In genomic region chrX:135795591-135796304, GRCm38 (mm10) we compare ENCODE assay signal across 8 mouse cellular contexts. TPM values are rescaled to one million over a fixed set of nuclear protein-coding genes. Genes with fewer than 3 reads are reported as not detected.
DNase-seq lines count a peak whose midpoint lies in the region; ATAC-seq and TF ChIP-seq lines count a peak whose summit lies in the region.
"Not testable (repeated sequence)": the region's sequence is repeated elsewhere in the genome, so short reads cannot be mapped to it uniquely, and the experiment has no call there.

No protein-coding gene starts in this region.

- H3K4me3 ChIP-seq in hindbrain, postnatal 0 days (ENCODE audit: low read length) = peak overlapping the region; percentile 52
- H3K4me3 ChIP-seq in lung, embryonic 14.5 days (ENCODE audit: low read depth, low read length) = peak overlapping the region; percentile 52
- H3K4me3 ChIP-seq in thymus, adult 2 months (ENCODE audit: control insufficient read depth, insufficient read depth, low read length) = peak overlapping the region; percentile 66

- H3K27me3 ChIP-seq in hindbrain, postnatal 0 days (ENCODE audit: insufficient read depth, low read length); lung, embryonic 14.5 days (ENCODE audit: insufficient read depth, low read length); thymus, adult 2 months (ENCODE audit: control insufficient read depth, insufficient read depth, low read length): not testable (repeated sequence)

- not testable (repeated sequence) for TF ChIP-seq CTCF in hindbrain, postnatal 0 days (IDR thresholded peaks at IDR 0.05; ENCODE audit: low read depth); lung, embryonic 14.5 days (IDR thresholded peaks at IDR 0.05; ENCODE audit: low read depth); thymus, adult 2 months (IDR thresholded peaks at IDR 0.05; ENCODE audit: borderline replicate concordance, control insufficient read depth, extremely low read depth, insufficient read depth, low read length, poor library complexity)

- ATAC-seq in hindbrain, postnatal 0 days = peak; percentile 95
- peak; percentile 95 for ATAC-seq in lung, embryonic 14.5 days (ENCODE audit: insufficient read depth)
- peak; percentile 33; the same call in 1 of the 2 replicates for ATAC-seq in neutrophil, adult 5-6 weeks (ENCODE audit: extremely low read depth, insufficient number of reproducible peaks, low FRiP score, poor library complexity, severe bottlenecking)

- peak overlapping the region; percentile 65 for H3K9ac ChIP-seq in hindbrain, postnatal 0 days (replicated peaks; ENCODE audit: low read length)
- peak overlapping the region; percentile 52 for H3K9ac ChIP-seq in lung, embryonic 14.5 days

- peak; percentile 24 for DNase-seq in WW6 (ENCODE audit: low read depth, low spot score)
- peak; percentile 50 to 55 for DNase-seq in cerebellum, postnatal 36 days
- peak; percentile 41 to 61 for DNase-seq in frontal cortex, postnatal 36 days (ENCODE audit: low spot score in 2 of 2)
- peak; percentile 84 for DNase-seq in hindbrain, postnatal 0 days (ENCODE audit: low spot score)
- peak; percentile 49 to 54 for DNase-seq in layer of hippocampus, postnatal 25 days (ENCODE audit: extremely low spot score in 1 of 2, low spot score in 1 of 2)
- DNase-seq in lung, embryonic 14.5 days = peak; percentile 81
- peak; percentile 66 for DNase-seq in thymus, adult 2 months

- TF ChIP-seq POLR2A in thymus, adult 2 months (IDR thresholded peaks at IDR 0.05; ENCODE audit: control insufficient read depth, extremely low read depth, insufficient read depth, low read length, poor library complexity) = not testable (repeated sequence)

- H3K36me3 ChIP-seq in hindbrain, postnatal 0 days (ENCODE audit: insufficient read depth, low read length); thymus, adult 2 months (ENCODE audit: control insufficient read depth, insufficient read depth, low read length): not testable (repeated sequence)
- peaks cover 13% of the 10 kb centered on the region; the same call in 1 of the 2 replicates for H3K36me3 ChIP-seq in lung, embryonic 14.5 days (ENCODE audit: insufficient read depth)

- H3K9me3 ChIP-seq in hindbrain, postnatal 0 days (ENCODE audit: low read length); lung, embryonic 14.5 days (ENCODE audit: low read depth, low read length): not testable (repeated sequence)

- peak overlapping the region; percentile 51; the same call in 1 of the 2 replicates for H3K4me2 ChIP-seq in hindbrain, postnatal 0 days (ENCODE audit: low read depth, low read length)
- H3K4me2 ChIP-seq in lung, embryonic 14.5 days = peak overlapping the region; percentile 58

- H3K4me1 ChIP-seq in hindbrain, postnatal 0 days (ENCODE audit: insufficient read depth, low read length); lung, embryonic 14.5 days (ENCODE audit: insufficient read depth); thymus, adult 2 months (replicated peaks; ENCODE audit: control insufficient read depth, insufficient read depth, low read length): not testable (repeated sequence)

- H3K27ac ChIP-seq in hindbrain, postnatal 0 days = peak overlapping the region; percentile 85
- H3K27ac ChIP-seq in lung, embryonic 14.5 days (ENCODE audit: low read depth); thymus, adult 2 months (ENCODE audit: control insufficient read depth, insufficient read depth, low read length): not testable (repeated sequence)

- 24% methylated on average over 25 of the region's 27 CpGs for WGBS in hindbrain, postnatal 0 days
- WGBS in lung, embryonic 14.5 days = 24% methylated on average over 16 of the region's 27 CpGs
- WGBS in thymus, adult 2 months = 3% methylated on average over 25 of the region's 27 CpGs

RNA-seq across cellular contexts. Expression of gene Bhlhb9, which starts 1.6 kb away (rescaled TPM):
- total RNA-seq in hindbrain, postnatal 0 days (2014; rRNA removed) = 47.6 and 65.9 TPM in 2 replicates
- polyA plus RNA-seq in hindbrain, postnatal 0 days (2015; fragmentation: Nextera tagmentation; extraction: Ambion mirVana) = 96.4 and 98.2 TPM in 2 replicates
- total RNA-seq in layer of hippocampus, postnatal 25 days (2021) = 10 to 100 TPM; 63.7 to 65.2 TPM
- 52.1 and 55.7 TPM in 2 replicates for polyA plus RNA-seq in lung, embryonic 14.5 days (2014; fragmentation: Nextera tagmentation; extraction: Ambion mirVana)
- 6.5 and 8.0 TPM in 2 replicates for total RNA-seq in neutrophil, adult 5-6 weeks (2017)
- 11.5 and 14.6 TPM in 2 replicates for polyA plus RNA-seq in thymus, adult 2 months (2012; rRNA removed)

RNA-seq across cellular contexts. Expression of gene Gprasp2, which starts 43.1 kb away (rescaled TPM):
- total RNA-seq in hindbrain, postnatal 0 days (2014; rRNA removed) = 201 and 270 TPM in 2 replicates
- polyA plus RNA-seq in hindbrain, postnatal 0 days (2015; fragmentation: Nextera tagmentation; extraction: Ambion mirVana) = 239 and 245 TPM in 2 replicates
- total RNA-seq in layer of hippocampus, postnatal 25 days (2021) = 100 to 1,000 TPM; 145 to 157 TPM
- 19.6 and 22.1 TPM in 2 replicates for polyA plus RNA-seq in lung, embryonic 14.5 days (2014; fragmentation: Nextera tagmentation; extraction: Ambion mirVana)
- 2.2 and 3.1 TPM in 2 replicates for total RNA-seq in neutrophil, adult 5-6 weeks (2017)
- 5.0 and 14.9 TPM in 2 replicates for polyA plus RNA-seq in thymus, adult 2 months (2012; rRNA removed)

RNA-seq across cellular contexts. Expression of gene Armcx5, which starts 53.2 kb away (rescaled TPM):
- total RNA-seq in hindbrain, postnatal 0 days (2014; rRNA removed) = 9.4 and 12.0 TPM in 2 replicates
- 25.1 and 26.1 TPM in 2 replicates for polyA plus RNA-seq in hindbrain, postnatal 0 days (2015; fragmentation: Nextera tagmentation; extraction: Ambion mirVana)
- total RNA-seq in layer of hippocampus, postnatal 25 days (2021) = 10 to 100 TPM; 22.5 to 27.6 TPM
- 8.8 and 9.1 TPM in 2 replicates for polyA plus RNA-seq in lung, embryonic 14.5 days (2014; fragmentation: Nextera tagmentation; extraction: Ambion mirVana)
- 28.2 and 29.0 TPM in 2 replicates for total RNA-seq in neutrophil, adult 5-6 weeks (2017)
- polyA plus RNA-seq in thymus, adult 2 months (2012; rRNA removed) = 2.0 and 2.1 TPM in 2 replicates

RNA-seq across cellular contexts. Expression of gene Gprasp1, which starts 53.2 kb away (rescaled TPM):
- total RNA-seq in hindbrain, postnatal 0 days (2014; rRNA removed) = 272 and 285 TPM in 2 replicates
- 214 and 231 TPM in 2 replicates for polyA plus RNA-seq in hindbrain, postnatal 0 days (2015; fragmentation: Nextera tagmentation; extraction: Ambion mirVana)
- total RNA-seq in layer of hippocampus, postnatal 25 days (2021) = 100 to 1,000 TPM; 279 to 293 TPM
- polyA plus RNA-seq in lung, embryonic 14.5 days (2014; fragmentation: Nextera tagmentation; extraction: Ambion mirVana) = 44.0 and 44.4 TPM in 2 replicates
- 42.1 and 46.6 TPM in 2 replicates for total RNA-seq in neutrophil, adult 5-6 weeks (2017)
- polyA plus RNA-seq in thymus, adult 2 months (2012; rRNA removed) = 19.9 and 20.3 TPM in 2 replicates

Comparison
In these comparisons a context has a peak if more than half of its experiments do, and no peak if none do; other contexts are left out.
1. DNase-seq: peak in every context shown above with its lines; median percentile 84 in hindbrain, postnatal 0 days; 81 in lung, embryonic 14.5 days; 66 in thymus, adult 2 months; 52 in cerebellum, postnatal 36 days; 52 in layer of hippocampus, postnatal 25 days; 51 in frontal cortex, postnatal 36 days; 24 in WW6.
2. ATAC-seq: peak in every context shown above with its lines; median percentile 95 in hindbrain, postnatal 0 days; 95 in lung, embryonic 14.5 days; 33 in neutrophil, adult 5-6 weeks.
3. RNA of gene Gprasp2, which starts 43.1 kb away (total RNA-seq): 201 to 270 TPM in hindbrain, postnatal 0 days and 145 to 157 TPM in layer of hippocampus, postnatal 25 days; 2.2 to 3.1 TPM in neutrophil, adult 5-6 weeks; every median in the first group is over 10 times any median in the second.
4. Peak in every context shown above with its lines, with median percentiles within 50 percentile points of each other: H3K4me3 ChIP-seq.